Mouse (Mus musculus): ENCODE results near the gene Creb5. TPM values are rescaled to one million over a fixed set of nuclear protein-coding genes. Genes with fewer than 3 reads are reported as not detected.
A peak's percentile ranks its signal among the peaks of the same experiment; 100 is the strongest.

Gene Creb5
- polyA plus RNA-seq, 2 experiments: 20.0 to 46.1 TPM

DNA sequence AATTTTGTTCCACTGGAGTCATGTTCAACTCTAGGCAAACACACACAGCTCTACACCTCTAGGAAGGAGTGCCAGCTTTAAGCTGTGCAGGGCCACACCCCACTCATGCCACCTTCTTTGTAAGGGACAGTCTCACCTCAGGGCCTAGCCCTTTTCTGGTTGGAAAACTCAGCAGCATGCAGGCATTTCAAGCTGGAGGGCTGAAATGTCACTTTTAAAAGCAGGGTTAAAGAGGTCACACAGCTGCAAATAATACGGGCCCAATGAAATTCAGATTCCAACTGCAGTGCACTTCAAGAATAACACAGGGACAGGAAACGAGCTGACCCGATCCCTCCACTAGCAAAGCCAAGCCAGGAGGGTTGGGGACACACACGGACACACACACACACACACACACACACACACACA lies 76.9 kb downstream of the Creb5 start:
- Histone ChIP-seq H3K27ac (replicated peaks; ENCODE audit: low read depth, low read length) (peak overlapping the region; percentile 44; the same call in 1 of the 2 replicates), H3K9me3 (ENCODE audit: control insufficient read depth, low read length) (no peaks in the 10 kb centered on the region), H3K4me2 (replicated peaks; ENCODE audit: low read depth, low read length, severe bottlenecking) (0 out of 2 replicates have a peak overlapping the region, but pooled peaks have one; percentile 4), H3K36me3 (ENCODE audit: control insufficient read depth, insufficient read depth, low read length) (no peaks in the 10 kb centered on the region), H3K4me1 (ENCODE audit: control insufficient read depth, insufficient read depth, low read length) (peaks cover 35% of the 10 kb centered on the region), H3K27me3 (ENCODE audit: control insufficient read depth, insufficient read depth, low read length) (no peaks in the 10 kb centered on the region), H3K4me3 (replicated peaks; ENCODE audit: low read length) (no peak overlapping the region), H3K9ac (ENCODE audit: low read depth, low read length, severe bottlenecking) (no peak overlapping the region)
- no peak for TF ChIP-seq POLR2A (IDR thresholded peaks at IDR 0.05; ENCODE audit: borderline replicate concordance, extremely low read depth, insufficient read depth, insufficient read length)
- 19% methylated on average over 4 of the region's 4 CpGs for WGBS
- ATAC-seq (ENCODE audit: low FRiP score, low read depth) (peak; percentile 53), DNase-seq (ENCODE audit: low spot score) (peak; percentile 57)

DNA sequence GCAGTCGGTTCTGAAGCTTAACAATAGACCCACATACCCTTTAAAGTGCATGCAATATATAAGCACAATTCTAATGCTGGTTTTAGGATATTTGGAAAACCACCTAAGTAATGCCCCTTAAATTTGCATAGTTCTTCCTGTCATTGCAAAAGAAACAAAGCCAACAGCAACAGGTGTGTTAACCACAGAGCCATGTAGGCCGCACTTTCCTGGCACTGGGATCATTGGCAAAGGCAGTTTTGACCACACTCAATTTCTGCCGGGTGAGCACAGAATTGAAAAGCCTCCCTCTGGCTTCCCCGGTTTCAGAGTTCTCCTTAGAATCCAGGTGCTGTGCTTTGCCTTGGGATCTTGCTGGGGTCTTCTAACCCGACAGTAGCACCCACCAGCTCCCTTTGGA lies 82.1 kb downstream of the Creb5 start:
- WGBS: 77% methylated on average over 5 of the region's 5 CpGs
- no peaks in the 10 kb centered on the region for H3K27me3 ChIP-seq (ENCODE audit: control insufficient read depth, insufficient read depth, low read length)
- H3K9ac ChIP-seq (ENCODE audit: low read depth, low read length, severe bottlenecking): no peak overlapping the region
- ATAC-seq (ENCODE audit: low FRiP score, low read depth): no peak
- DNase-seq (ENCODE audit: low spot score): no peak
- no peak for TF ChIP-seq POLR2A (IDR thresholded peaks at IDR 0.05; ENCODE audit: borderline replicate concordance, extremely low read depth, insufficient read depth, insufficient read length)
- no peak overlapping the region for H3K4me2 ChIP-seq (replicated peaks; ENCODE audit: low read depth, low read length, severe bottlenecking)
- H3K4me3 ChIP-seq (replicated peaks; ENCODE audit: low read length): no peak overlapping the region
- no peaks in the 10 kb centered on the region for H3K9me3 ChIP-seq (ENCODE audit: control insufficient read depth, low read length)
- H3K27ac ChIP-seq (replicated peaks; ENCODE audit: low read depth, low read length): no peak overlapping the region
- peaks cover 16% of the 10 kb centered on the region for H3K36me3 ChIP-seq (ENCODE audit: control insufficient read depth, insufficient read depth, low read length)
- peaks cover 19% of the 10 kb centered on the region for H3K4me1 ChIP-seq (ENCODE audit: control insufficient read depth, insufficient read depth, low read length)

DNA sequence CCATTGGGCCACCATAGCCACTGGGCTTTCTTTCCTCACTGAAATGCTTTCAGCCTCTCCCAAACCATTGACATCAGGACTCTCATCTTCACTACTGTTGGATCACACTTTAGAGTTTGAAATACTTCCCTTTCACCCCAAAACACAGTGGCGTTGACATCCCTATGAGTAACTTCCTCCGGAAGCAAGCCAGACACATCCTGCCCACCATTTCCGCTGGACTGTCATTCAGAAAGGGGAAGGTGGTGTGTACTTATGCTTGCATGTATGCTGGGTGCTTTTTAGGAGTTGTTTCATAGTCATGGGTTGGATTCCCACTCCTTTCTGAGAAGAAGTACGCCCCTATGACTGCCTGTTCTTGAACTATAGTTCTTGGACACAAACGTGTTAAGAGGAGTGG lies 82.9 kb downstream of the Creb5 start:
- H3K9me3 ChIP-seq (ENCODE audit: control insufficient read depth, low read length): no peaks in the 10 kb centered on the region
- no peak overlapping the region for H3K4me3 ChIP-seq (replicated peaks; ENCODE audit: low read length)
- H3K27me3 ChIP-seq (ENCODE audit: control insufficient read depth, insufficient read depth, low read length): no peaks in the 10 kb centered on the region
- DNase-seq (ENCODE audit: low spot score) (no peak), ATAC-seq (ENCODE audit: low FRiP score, low read depth) (no peak)
- H3K27ac ChIP-seq (replicated peaks; ENCODE audit: low read depth, low read length): no peak overlapping the region
- H3K4me2 ChIP-seq (replicated peaks; ENCODE audit: low read depth, low read length, severe bottlenecking): no peak overlapping the region
- peaks cover 16% of the 10 kb centered on the region for H3K36me3 ChIP-seq (ENCODE audit: control insufficient read depth, insufficient read depth, low read length)
- no peak for TF ChIP-seq POLR2A (IDR thresholded peaks at IDR 0.05; ENCODE audit: borderline replicate concordance, extremely low read depth, insufficient read depth, insufficient read length)
- no peak overlapping the region for H3K9ac ChIP-seq (ENCODE audit: low read depth, low read length, severe bottlenecking)
- H3K4me1 ChIP-seq (ENCODE audit: control insufficient read depth, insufficient read depth, low read length): peaks cover 16% of the 10 kb centered on the region
- WGBS: 85% methylated on average over 5 of the region's 5 CpGs

DNA sequence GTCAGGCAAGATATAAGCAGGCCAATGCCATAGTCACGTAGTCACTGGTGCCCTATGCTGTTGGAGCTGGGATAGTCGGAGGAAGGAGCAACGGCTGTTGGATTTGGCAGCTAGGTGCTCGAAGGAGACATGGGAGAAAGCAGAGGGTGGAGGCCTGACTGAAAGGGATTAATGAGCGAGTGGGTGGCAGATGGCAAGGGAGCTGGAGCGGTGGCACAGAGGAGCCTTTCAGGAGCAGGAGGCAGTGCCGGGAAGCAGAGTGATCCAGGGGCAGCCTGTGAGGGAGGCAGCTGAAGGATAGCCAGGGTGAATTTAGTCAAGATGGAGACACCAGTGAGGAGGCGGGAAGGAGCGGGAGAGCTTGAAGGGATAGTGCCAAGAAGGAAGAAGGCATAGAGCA lies 84.9 kb downstream of the Creb5 start:
- Histone ChIP-seq H3K9me3 (ENCODE audit: control insufficient read depth, low read length) (no peaks in the 10 kb centered on the region), H3K4me1 (ENCODE audit: control insufficient read depth, insufficient read depth, low read length) (0 out of 2 replicates have a peak, but pooled peaks cover 5% of the 10 kb centered on the region), H3K36me3 (ENCODE audit: control insufficient read depth, insufficient read depth, low read length) (peaks cover 23% of the 10 kb centered on the region), H3K4me3 (replicated peaks; ENCODE audit: low read length) (no peak overlapping the region), H3K9ac (ENCODE audit: low read depth, low read length, severe bottlenecking) (no peak overlapping the region), H3K27me3 (ENCODE audit: control insufficient read depth, insufficient read depth, low read length) (no peaks in the 10 kb centered on the region), H3K4me2 (replicated peaks; ENCODE audit: low read depth, low read length, severe bottlenecking) (no peak overlapping the region), H3K27ac (replicated peaks; ENCODE audit: low read depth, low read length) (no peak overlapping the region)
- no peak for TF ChIP-seq POLR2A (IDR thresholded peaks at IDR 0.05; ENCODE audit: borderline replicate concordance, extremely low read depth, insufficient read depth, insufficient read length)
- no peak for DNase-seq (ENCODE audit: low spot score)
- no peak for ATAC-seq (ENCODE audit: low FRiP score, low read depth)
- 85% methylated on average over 9 of the region's 9 CpGs for WGBS

DNA sequence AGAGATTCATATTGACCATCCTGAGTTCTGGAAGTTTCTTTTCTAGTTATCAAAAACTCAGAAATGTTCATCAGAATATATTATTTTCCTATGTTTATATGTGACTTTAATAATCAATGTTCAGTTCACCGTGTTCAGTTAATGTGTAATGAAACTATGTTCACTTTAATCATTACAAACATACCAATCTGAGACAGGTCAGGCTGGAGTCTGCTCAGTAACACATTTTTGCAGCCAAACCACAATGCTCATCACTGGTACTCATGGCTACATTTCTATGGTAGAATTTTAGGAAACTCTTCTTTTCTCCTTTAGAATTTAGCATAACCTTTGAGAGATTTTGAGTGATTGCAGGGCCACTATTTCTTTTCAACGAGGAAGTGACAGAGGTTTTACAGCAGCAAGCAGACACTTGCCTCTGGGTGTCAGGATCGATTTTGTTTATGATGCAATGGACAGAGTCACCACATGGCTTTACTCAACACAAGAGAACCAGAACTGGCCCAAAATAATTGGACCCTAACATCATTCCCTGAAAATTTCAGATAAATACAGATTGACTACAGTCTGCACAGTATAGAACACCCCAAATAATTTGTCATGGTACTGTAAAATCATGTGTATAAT lies 87.4 kb downstream of the Creb5 start:
- H3K4me3 ChIP-seq (replicated peaks; ENCODE audit: low read length): no peak overlapping the region
- H3K27me3 ChIP-seq (ENCODE audit: control insufficient read depth, insufficient read depth, low read length): no peaks in the 10 kb centered on the region
- no peak overlapping the region for H3K4me2 ChIP-seq (replicated peaks; ENCODE audit: low read depth, low read length, severe bottlenecking)
- peaks cover 26% of the 10 kb centered on the region for H3K36me3 ChIP-seq (ENCODE audit: control insufficient read depth, insufficient read depth, low read length)
- H3K9ac ChIP-seq (ENCODE audit: low read depth, low read length, severe bottlenecking): no peak overlapping the region
- 0 out of 2 replicates have a peak, but pooled peaks cover 2% of the 10 kb centered on the region for H3K4me1 ChIP-seq (ENCODE audit: control insufficient read depth, insufficient read depth, low read length)
- H3K9me3 ChIP-seq (ENCODE audit: control insufficient read depth, low read length): no peaks in the 10 kb centered on the region
- DNase-seq (ENCODE audit: low spot score): no peak
- no peak for TF ChIP-seq POLR2A (IDR thresholded peaks at IDR 0.05; ENCODE audit: borderline replicate concordance, extremely low read depth, insufficient read depth, insufficient read length)
- 40% methylated on average over 3 of the region's 3 CpGs for WGBS
- H3K27ac ChIP-seq (replicated peaks; ENCODE audit: low read depth, low read length): no peak overlapping the region
- no peak for ATAC-seq (ENCODE audit: low FRiP score, low read depth)
